Mouse (Mus musculus) small intestine, adult 2 months (tissue): ENCODE data around the gene Cnga4.

Experiments used
- CTCF ChIP-seq: fragments of 200-500 bp; IDR thresholded peaks from 2 replicates; pipeline ENCODE4 v1.5.1; 2012; ENCODE audit warnings: low read depth, mild to moderate bottlenecking, control low read depth, inconsistent platforms, low read length, moderate library complexity, mixed read lengths; ENCODE audit not compliant: insufficient replicate concordance, insufficient read length; ENCODE audit errors: extremely low read depth
- POLR2A ChIP-seq: fragments of 200-500 bp; IDR thresholded peaks from 2 replicates; pipeline ENCODE4 v1.6.1; 2012; ENCODE audit warnings: low read depth, mild to moderate bottlenecking, control low read depth, inconsistent platforms, low read length, moderate library complexity

GRCm38 (mm10) chr7:105445076-105445475 is 40.7 kb downstream of the Cnga4 start:
- no peak for TF ChIP-seq CTCF
- TF ChIP-seq POLR2A: no peak
